Mouse (Mus musculus) heart, adult 2 months (tissue): Measurements from ENCODE around the gene Dpagt1. TPM values are rescaled to one million over a fixed set of nuclear protein-coding genes. Genes with fewer than 3 reads are reported as not detected.
"Not testable (repeated sequence)": the region's sequence is repeated elsewhere in the genome, so short reads cannot be mapped to it uniquely, and the experiment has no call there.

Experiments
- DNase-seq, 2 experiments: peaks; one replicate each; pipeline ENCODE4 v3.0.0; 2021
- H3K27ac ChIP-seq: fragments of 200-600 bp; 2 replicates; pipeline ENCODE4 v1.8.1; 2022
- H3K27me3 ChIP-seq: fragments of 200-500 bp; 2 replicates; pipeline ENCODE4 v1.6.1; 2012; ENCODE audit warnings: mild to moderate bottlenecking, low read length, inconsistent platforms, mixed read lengths; ENCODE audit not compliant: control insufficient read depth, insufficient read depth
- H3K36me3 ChIP-seq: fragments of 200-500 bp; 2 replicates; pipeline ENCODE4 v1.6.1; 2012; ENCODE audit warnings: low read length, inconsistent platforms; ENCODE audit not compliant: control insufficient read depth, insufficient read depth
- H3K4me1 ChIP-seq: fragments of 200-500 bp; 2 replicates; pipeline ENCODE4 v1.6.1; 2011; ENCODE audit warnings: low read length; ENCODE audit not compliant: control insufficient read depth, insufficient read depth
- H3K4me3 ChIP-seq: fragments of 200-600 bp; 2 replicates; pipeline ENCODE4 v1.8.1; 2022
- H3K79me2 ChIP-seq: fragments of 200-500 bp; replicated peaks from 2 replicates; pipeline ENCODE4 v1.6.1; 2012; ENCODE audit warnings: mild to moderate bottlenecking, inconsistent platforms, low read length, moderate library complexity, mixed read lengths; ENCODE audit not compliant: control insufficient read depth, insufficient read depth
- H3K9ac ChIP-seq: fragments of 200-500 bp; 2 replicates; pipeline ENCODE4 v1.6.1; 2012; ENCODE audit warnings: low read depth, mild to moderate bottlenecking, control low read depth, inconsistent platforms, low read length, mixed read lengths
- CTCF ChIP-seq: fragments of 200-600 bp; IDR thresholded peaks from 2 replicates; pipeline ENCODE4 v1.8.1; 2022; ENCODE audit warnings: antibody characterized with exemption, mild to moderate bottlenecking, moderate library complexity
- EP300 ChIP-seq: fragments of 200-500 bp; IDR thresholded peaks from 2 replicates; pipeline ENCODE4 v1.6.1; 2011; ENCODE audit warnings: low read depth, low read length, control low read depth; ENCODE audit not compliant: insufficient read depth
- POLR2A ChIP-seq: fragments of 200-500 bp; IDR thresholded peaks from 2 replicates; pipeline ENCODE4 v1.6.1; 2011; ENCODE audit warnings: mild to moderate bottlenecking, low read depth, low read length, control low read depth; ENCODE audit not compliant: insufficient read depth
- WGBS: fragments of 180-500 bp; shearing (Covaris S2); methylation state at CpG from one replicate; pipeline ENCODE4 v1.1.7; 2018; 5-methylcytosine and 5-hydroxymethylcytosine counted together
- intact Hi-C: fragments of 180-260 bp; cut with DNase I; formaldehyde crosslinking; loops from one replicate; pipeline ENCODE4 v1.15.1; 2025
- polyA plus RNA-seq: library from polyadenylated mRNA; depleted of rRNA; stranded (reverse); fragments of >200 nt; gene quantifications from 2 replicates; pipeline ENCODE4 v1.2.3, GENCODE M21; 2012
- total RNA-seq, 2 experiments: library from RNA; stranded (reverse); gene quantifications; 2 replicates each; pipeline ENCODE4 v1.2.3; 2021

Gene Dpagt1
- total and polyA plus RNA-seq, 3 experiments: 18.9 to 34.3 (median 20.6) TPM

- peak; percentile 96 to 98 for DNase-seq
- peak; percentile 100 for TF ChIP-seq POLR2A
- peak; percentile 78 for TF ChIP-seq CTCF
- peak; percentile 81 for TF ChIP-seq EP300
- intact Hi-C loops: loop anchor here (2.0 kb wide), 1 partner anchor 42 kb away; no protein-coding TSS in a partner anchor
- H3K4me3 ChIP-seq: peak within 1 kb of the TSS; percentile 66
- no peaks in the 10 kb centered on the region; the same call in 1 of the 2 replicates for H3K36me3 ChIP-seq
- H3K27ac ChIP-seq: peak within 1 kb of the TSS; percentile 89
- peaks cover 1% of the 10 kb centered on the region for H3K4me1 ChIP-seq
- H3K27me3 ChIP-seq: no peaks in the 10 kb centered on the region
- peak within 1 kb of the TSS; percentile 94 for H3K9ac ChIP-seq
- peaks cover 2% of the 10 kb centered on the region; the same call in 1 of the 2 replicates for H3K79me2 ChIP-seq
- under 1% methylated on average over 89 of the region's 91 CpGs for WGBS
Measured at GRCm38 (mm10) chr9:44334396-44335330, 8.8 kb downstream of the Dpagt1 start, which contains the start of gene H2afx. TSS of gene H2afx (plus strand) at chr9:44334694.

- peak overlapping the region; percentile 66 for H3K4me3 ChIP-seq
- H3K36me3 ChIP-seq: no peaks in the 10 kb centered on the region; the same call in 1 of the 2 replicates
- DNase-seq: peak in 1 of 2 experiments; percentile 34
- peaks cover 2% of the 10 kb centered on the region; the same call in 1 of the 2 replicates for H3K79me2 ChIP-seq
- H3K9ac ChIP-seq: peak overlapping the region; percentile 94
- intact Hi-C loops: loop anchor here (2.0 kb wide), 1 partner anchor 43 kb away; no protein-coding TSS in a partner anchor
- under 1% methylated on average over 49 of the region's 50 CpGs for WGBS
- H3K4me1 ChIP-seq: peaks cover 1% of the 10 kb centered on the region
- no peaks in the 10 kb centered on the region for H3K27me3 ChIP-seq
- no peak for TF ChIP-seq CTCF
- no peak for TF ChIP-seq POLR2A
- no peak for TF ChIP-seq EP300
- peak overlapping the region; percentile 89 for H3K27ac ChIP-seq
Measured at GRCm38 (mm10) chr9:44335331-44336092, 9.7 kb downstream of the Dpagt1 start.

DNA sequence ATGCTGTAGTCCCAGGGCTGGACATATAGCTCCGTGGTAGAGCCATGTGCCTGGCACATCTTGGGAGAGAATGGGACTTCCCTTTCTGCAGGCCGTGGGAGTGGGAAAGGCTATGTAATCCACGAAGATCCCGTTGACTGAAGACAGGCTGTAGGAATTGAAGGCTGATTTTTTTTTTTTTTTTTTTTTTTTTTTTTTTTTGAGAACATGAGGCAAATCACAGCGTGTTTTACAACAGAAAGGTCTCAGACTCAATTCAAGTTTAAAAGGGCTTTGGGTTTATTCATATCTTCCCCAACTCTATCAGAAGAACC is 10.2 kb downstream of the Dpagt1 start:
- Histone ChIP-seq H3K4me1 (peaks cover 1% of the 10 kb centered on the region), H3K36me3 (no peaks in the 10 kb centered on the region; the same call in 1 of the 2 replicates), H3K4me3 (peak overlapping the region; percentile 66), H3K9ac (no peak overlapping the region), H3K79me2 (peaks cover 2% of the 10 kb centered on the region; the same call in 1 of the 2 replicates), H3K27ac (no peak overlapping the region; the same call in 1 of the 2 replicates), H3K27me3 (no peaks in the 10 kb centered on the region)
- no peak for TF ChIP-seq CTCF
- TF ChIP-seq POLR2A: no peak
- TF ChIP-seq EP300: no peak
- intact Hi-C loops: no loop called here
- no peak for DNase-seq
- 15% methylated on average over 5 of the region's 5 CpGs for WGBS

GRCm38 (mm10) chr9:44336513-44336912 is 10.7 kb downstream of the Dpagt1 start:
- H3K4me1 ChIP-seq, DNase-seq, H3K9ac ChIP-seq, H3K79me2 ChIP-seq, H3K4me3 ChIP-seq, H3K27me3 ChIP-seq, H3K27ac ChIP-seq, H3K36me3 ChIP-seq, intact Hi-C loops: not testable (repeated sequence)
- WGBS: 43% methylated on average over 4 of the region's 4 CpGs

DNA sequence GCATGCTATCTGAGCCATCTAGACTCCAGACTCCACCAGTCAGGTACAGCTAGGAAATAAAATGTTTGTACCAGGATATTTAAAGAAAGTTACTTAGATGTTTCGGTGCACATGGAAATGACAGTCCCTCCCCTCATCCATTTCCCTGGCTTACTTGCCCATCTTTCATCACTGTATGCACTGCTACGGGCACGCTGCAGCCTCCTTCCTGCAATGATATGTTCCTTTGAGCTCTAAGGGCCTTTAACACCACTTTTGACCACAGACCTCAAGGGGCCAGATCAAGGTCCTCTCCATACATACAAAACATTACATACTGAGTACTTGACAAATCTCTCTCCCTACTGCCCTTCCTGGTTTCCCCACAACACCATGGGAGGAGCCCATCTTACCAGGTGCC is 11.1 kb downstream of the Dpagt1 start:
- peaks cover 1% of the 10 kb centered on the region for H3K4me1 ChIP-seq

More for the DNA sequence above, 11.1 kb downstream of the Dpagt1 start:
- 75% methylated on average over 3 of the region's 3 CpGs for WGBS
- no peak for TF ChIP-seq CTCF
- TF ChIP-seq POLR2A: no peak
- no peak for TF ChIP-seq EP300
- Histone ChIP-seq H3K27me3 (no peaks in the 10 kb centered on the region), H3K4me3 (no peak overlapping the region), H3K36me3 (no peaks in the 10 kb centered on the region; the same call in 1 of the 2 replicates), H3K79me2 (peaks cover 2% of the 10 kb centered on the region; the same call in 1 of the 2 replicates), H3K9ac (no peak overlapping the region), H3K27ac (no peak overlapping the region)
- intact Hi-C loops: no loop called here
- DNase-seq: no peak
